Mouse (Mus musculus): ENCODE data around the gene Arl3.

DNA sequence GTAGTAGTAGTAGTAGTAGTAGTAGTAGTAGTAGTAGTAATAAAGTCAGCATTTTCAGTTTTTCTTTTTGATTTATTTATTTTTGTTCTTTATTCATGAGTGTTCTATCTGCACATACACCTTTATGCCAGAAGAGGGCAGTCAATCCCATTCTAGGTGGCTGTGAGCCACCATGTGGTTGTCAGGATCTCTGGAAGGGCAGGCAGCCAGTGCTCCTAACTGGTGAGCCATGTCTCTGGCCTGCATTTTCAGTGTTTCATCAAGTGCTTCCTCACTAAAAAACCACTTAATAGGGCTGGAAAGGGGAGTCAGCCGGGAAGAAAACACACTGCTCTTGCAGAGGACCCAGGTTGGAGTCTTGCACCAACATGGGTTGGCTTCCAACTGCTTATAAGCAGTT, 10.9 kb downstream of the Arl3 start:
- TF ChIP-seq CTCF (conservative IDR thresholded peaks at IDR 0.05; ENCODE audit: low read length), result peak; percentile 69
- TF ChIP-seq NANOG (IDR thresholded peaks at IDR 0.05; ENCODE audit: borderline replicate concordance, low read length), result no peak

All from E14TG2a.4 (cell line).